9 mouse cellular contexts compared by ENCODE assay signal in the genomic region with DNA sequence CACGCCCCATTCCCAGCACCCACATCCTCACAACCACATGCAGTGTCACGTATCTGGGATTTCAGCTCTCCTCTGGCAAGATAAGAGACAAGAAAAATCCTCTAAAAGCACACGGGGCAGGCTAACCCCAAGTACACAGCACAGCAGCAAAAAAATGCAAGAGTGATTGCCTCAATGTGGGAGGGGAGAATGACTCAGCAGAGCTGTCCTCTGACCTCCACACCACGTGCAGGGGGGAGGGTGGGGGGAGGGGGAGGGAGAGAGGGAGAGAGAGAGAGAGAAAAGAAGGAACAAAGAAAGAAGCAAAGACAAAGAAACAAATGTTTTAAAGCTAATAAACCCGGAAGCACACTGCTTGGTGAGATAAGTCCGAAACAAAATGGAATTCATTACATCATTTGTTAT. TPM values are rescaled to one million over a fixed set of nuclear protein-coding genes. Genes with fewer than 3 reads are reported as not detected.
DNase-seq lines count a peak whose midpoint lies in the region; ATAC-seq and TF ChIP-seq lines count a peak whose summit lies in the region.
"Had no signal": no experiment of that assay in that cellular context is flagged by ENCODE, and none has a peak within 500 bp of the region (broad histone marks: within the 10 kb centered on the region; RNA-seq: fewer than 3 reads in every experiment).

No protein-coding gene starts in this region.

- peak; percentile 68 to 76 for ATAC-seq in hematopoietic stem cell, adult 5-6 weeks (replicated peaks in 1 of 2; ENCODE audit: insufficient read depth in 1 of 2, low FRiP score in 2 of 2, low TSS enrichment in 1 of 2, low read depth in 1 of 2, poor library complexity in 2 of 2, severe bottlenecking in 2 of 2)

- H3K4me2 ChIP-seq in myocyte (ENCODE audit: low read depth) = peak overlapping the region; percentile 61
- H3K4me2 ChIP-seq: hindbrain, embryonic 15.5 days had no signal

- H3K79me2 ChIP-seq in myocyte (ENCODE audit: control insufficient read depth, insufficient read depth) = no peaks in the 10 kb centered on the region

- H3K27me3 ChIP-seq in myocyte (ENCODE audit: control insufficient read depth, insufficient read depth, insufficient read length) = no peaks in the 10 kb centered on the region
- H3K27me3 ChIP-seq: hindbrain, embryonic 15.5 days had no signal

- no peaks in the 10 kb centered on the region for H3K36me3 ChIP-seq in myocyte (ENCODE audit: control insufficient read depth, insufficient read depth)
- H3K36me3 ChIP-seq: hindbrain, embryonic 15.5 days had no signal

- no peak for TF ChIP-seq POLR2A in myocyte (IDR thresholded peaks at IDR 0.05; ENCODE audit: insufficient read length, low read depth)

- H3K4me3 ChIP-seq in myocyte = no peak overlapping the region
- H3K4me3 ChIP-seq: hindbrain, embryonic 15.5 days had no signal

- no peak overlapping the region for H3ac ChIP-seq in myocyte (ENCODE audit: control insufficient read depth, insufficient read length)

- DNase-seq in ovary, postnatal 36 days (ENCODE audit: low spot score) = peak; percentile 14
- DNase-seq in ovary, postnatal 14 days (ENCODE audit: low spot score) = no peak
- peak; percentile 51 for DNase-seq in adrenal gland, postnatal 14 days
- no peak for DNase-seq in right cerebral cortex, postnatal 4 days
- DNase-seq in frontal cortex, postnatal 25 days (ENCODE audit: low spot score in 2 of 2) = no peak
- no peak for DNase-seq in cerebellum, postnatal 14 days

TF ChIP-seq in myocyte, 11 proteins besides CTCF, POLR2A, EP300 and RAD21:
- TF ChIP-seq MYOG (IDR thresholded peaks at IDR 0.05; ENCODE audit: control insufficient read depth in 1 of 3, insufficient read depth in 1 of 3, insufficient read length in 2 of 3, low read depth in 2 of 3) (no peak), MYOD1 (IDR thresholded peaks at IDR 0.05; ENCODE audit: control insufficient read depth in 1 of 3, insufficient read length in 2 of 3, low read depth in 2 of 3) (no peak), CEBPB (IDR thresholded peaks at IDR 0.05; ENCODE audit: insufficient read depth, poor library complexity, severe bottlenecking) (0 out of 2 replicates have a peak, but pooled peaks have one; percentile 27), USF1 (IDR thresholded peaks at IDR 0.05; ENCODE audit: low read depth) (peak; percentile 66)

RNA-seq across cellular contexts. Expression of gene Gm9844, which starts 11.1 kb away (rescaled TPM):
- 1.4 TPM in 1 of 2 replicates, not detected in the other for total RNA-seq in adrenal gland, postnatal 14 days (2021)
- total RNA-seq in hematopoietic stem cell, adult 5-6 weeks (2017) = 12.6 and 24.0 TPM in 2 replicates
- polyA plus RNA-seq in myocyte (2012; fragmentation: generic; extraction: Trizol) = 79.9 TPM

RNA-seq across cellular contexts. Expression of gene Lypd4, which starts 18.8 kb away (rescaled TPM):
- not detected in 2 replicates for total RNA-seq in adrenal gland, postnatal 14 days (2021)
- not detected in 2 replicates for total RNA-seq in hematopoietic stem cell, adult 5-6 weeks (2017)
- not detected for polyA plus RNA-seq in myocyte (2012; fragmentation: generic; extraction: Trizol)
- polyA plus RNA-seq: hindbrain, embryonic 15.5 days had no signal

RNA-seq across cellular contexts. Expression of gene Dmrtc2, which starts 19.0 kb away (rescaled TPM):
- not detected in 2 replicates for total RNA-seq in adrenal gland, postnatal 14 days (2021)
- total RNA-seq in hematopoietic stem cell, adult 5-6 weeks (2017) = not detected in 2 replicates
- polyA plus RNA-seq in myocyte (2012; fragmentation: generic; extraction: Trizol) = not detected

RNA-seq across cellular contexts. Expression of gene Rps19, which starts 33.3 kb away (rescaled TPM):
- 750 and 933 TPM in 2 replicates for total RNA-seq in adrenal gland, postnatal 14 days (2021)
- total RNA-seq in hematopoietic stem cell, adult 5-6 weeks (2017) = 672 and 1,863 TPM in 2 replicates
- 1,912 TPM for polyA plus RNA-seq in myocyte (2012; fragmentation: generic; extraction: Trizol)

RNA-seq across cellular contexts. Expression of gene Cd79a, which starts 46.3 kb away (rescaled TPM):
- 6.0 and 35.0 TPM in 2 replicates for total RNA-seq in adrenal gland, postnatal 14 days (2021)
- total RNA-seq in hematopoietic stem cell, adult 5-6 weeks (2017) = 0.44 TPM in 1 of 2 replicates, not detected in the other
- 0.12 TPM for polyA plus RNA-seq in myocyte (2012; fragmentation: generic; extraction: Trizol)

Comparison
In these comparisons a context has a peak if more than half of its experiments do, and no peak if none do; other contexts are left out.
1. DNase-seq: peak in ovary, postnatal 36 days (single experiment) and adrenal gland, postnatal 14 days (single experiment); none in ovary, postnatal 14 days (single experiment), right cerebral cortex, postnatal 4 days (single experiment), frontal cortex, postnatal 25 days (0 of 2) and cerebellum, postnatal 14 days (0 of 2).